Mouse (Mus musculus): ENCODE data around the gene Tmem88b.

GRCm38 (mm10) chr4:155802075-155802474 is 16.4 kb upstream of the Tmem88b start:
- no peak for TF ChIP-seq POLR2A (IDR thresholded peaks at IDR 0.05; ENCODE audit: control insufficient read depth in 1 of 2, insufficient read depth in 1 of 2, low read depth in 1 of 2, low read length in 2 of 2, poor library complexity in 1 of 2)
- no peak for TF ChIP-seq ZMIZ1 (IDR thresholded peaks at IDR 0.05; ENCODE audit: low read depth, low read length)
- no peak for TF ChIP-seq KAT2A (conservative IDR thresholded peaks at IDR 0.05; ENCODE audit: low read depth, low read length)
- no peak for TF ChIP-seq CTCF (IDR thresholded peaks at IDR 0.05 in 2 of 3, conservative IDR thresholded peaks at IDR 0.05 in 1 of 3; ENCODE audit: control insufficient read depth in 1 of 3, insufficient read depth in 1 of 3, low read depth in 2 of 3, low read length in 3 of 3, poor library complexity in 1 of 3, severe bottlenecking in 1 of 3)
- no peak for TF ChIP-seq ZC3H11A (IDR thresholded peaks at IDR 0.05; ENCODE audit: low read depth, low read length)
- no peak for TF ChIP-seq ZNF384 (IDR thresholded peaks at IDR 0.05; ENCODE audit: low read depth, low read length)
- no peak for TF ChIP-seq POLR2AphosphoS2 (IDR thresholded peaks at IDR 0.05; ENCODE audit: low read length)
- TF ChIP-seq EP300 (IDR thresholded peaks at IDR 0.05; ENCODE audit: low read depth in 1 of 2, low read length in 2 of 2) = peak in 1 of 2 experiments; percentile 40; a peak in 1 of 4 replicates
- TF ChIP-seq SMC3 (IDR thresholded peaks at IDR 0.05; ENCODE audit: low read depth, low read length) = no peak
- TF ChIP-seq GABPA (IDR thresholded peaks at IDR 0.05; ENCODE audit: low read depth, low read length) = no peak
- no peak for TF ChIP-seq ZKSCAN1 (IDR thresholded peaks at IDR 0.05; ENCODE audit: low read depth, low read length)
- TF ChIP-seq MAZ (IDR thresholded peaks at IDR 0.05; ENCODE audit: low read depth, low read length) = no peak
- TF ChIP-seq GATA1 (IDR thresholded peaks at IDR 0.05; ENCODE audit: low read depth, low read length) = 0 out of 2 replicates have a peak, but pooled peaks have one; percentile 15
- TF ChIP-seq BHLHE40 (IDR thresholded peaks at IDR 0.05; ENCODE audit: borderline replicate concordance, low read depth, low read length) = no peak
